Mouse (Mus musculus) ES-Bruce4 (cell line): Measurements from ENCODE around the gene Cpa2. TPM values are rescaled to one million over a fixed set of nuclear protein-coding genes. Genes with fewer than 3 reads are reported as not detected.
A peak's percentile ranks its signal among the peaks of the same experiment; 100 is the strongest.

ENCODE experiments used
- H3K27ac ChIP-seq: 2 replicates; pipeline ENCODE4 v1.5.1; 2012; ENCODE audit warnings: low read length, inconsistent platforms; ENCODE audit not compliant: insufficient read depth
- H3K27me3 ChIP-seq: 2 replicates; pipeline ENCODE4 v1.6.1; 2012; ENCODE audit warnings: mild to moderate bottlenecking, low read length, inconsistent platforms; ENCODE audit not compliant: control insufficient read depth, poor library complexity, insufficient read depth, severe bottlenecking
- H3K36me3 ChIP-seq: 2 replicates; pipeline ENCODE4 v1.6.1; 2012; ENCODE audit warnings: inconsistent platforms, mild to moderate bottlenecking, low read length, moderate library complexity; ENCODE audit not compliant: control insufficient read depth, poor library complexity, insufficient read depth, severe bottlenecking
- H3K4me1 ChIP-seq: one replicate; pipeline ENCODE4 v1.8.1; 2011; ENCODE audit warnings: low read length; ENCODE audit not compliant: control insufficient read depth, insufficient read depth
- H3K4me3 ChIP-seq: 2 replicates; pipeline ENCODE4 v1.5.1; 2011; ENCODE audit warnings: low read depth, mild to moderate bottlenecking, low read length
- H3K9ac ChIP-seq: 2 replicates; pipeline ENCODE4 v1.6.1; 2012; ENCODE audit warnings: low read depth, mild to moderate bottlenecking, inconsistent platforms; ENCODE audit not compliant: poor library complexity, severe bottlenecking
- H3K9me3 ChIP-seq: replicated peaks from 2 replicates; pipeline ENCODE4 v1.6.1; 2012; ENCODE audit warnings: mild to moderate bottlenecking, low read length, inconsistent platforms; ENCODE audit not compliant: control insufficient read depth, poor library complexity, insufficient read depth, severe bottlenecking
- CTCF ChIP-seq: IDR thresholded peaks from one replicate; pipeline ENCODE4 v1.8.1; 2011; ENCODE audit warnings: low read depth, low read length
- EP300 ChIP-seq: IDR thresholded peaks from 2 replicates; pipeline ENCODE4 v1.6.1; 2011; ENCODE audit warnings: low read depth, low read length; ENCODE audit not compliant: insufficient read depth
- POLR2A ChIP-seq: IDR thresholded peaks from one replicate; pipeline ENCODE4 v1.8.1; 2011; ENCODE audit warnings: low read length; ENCODE audit not compliant: insufficient read depth
- polyA plus RNA-seq: library from polyadenylated mRNA; stranded (reverse); fragments of >200 nt; gene quantifications from 2 replicates; pipeline ENCODE4 v1.2.4, GENCODE M21; 2011; ENCODE audit warnings: low read depth; ENCODE audit not compliant: missing spikeins, insufficient read depth, insufficient read length

The Cpa2 gene
- 1.5 TPM in 1 of 2 replicates, not detected in the other for polyA plus RNA-seq

DNA sequence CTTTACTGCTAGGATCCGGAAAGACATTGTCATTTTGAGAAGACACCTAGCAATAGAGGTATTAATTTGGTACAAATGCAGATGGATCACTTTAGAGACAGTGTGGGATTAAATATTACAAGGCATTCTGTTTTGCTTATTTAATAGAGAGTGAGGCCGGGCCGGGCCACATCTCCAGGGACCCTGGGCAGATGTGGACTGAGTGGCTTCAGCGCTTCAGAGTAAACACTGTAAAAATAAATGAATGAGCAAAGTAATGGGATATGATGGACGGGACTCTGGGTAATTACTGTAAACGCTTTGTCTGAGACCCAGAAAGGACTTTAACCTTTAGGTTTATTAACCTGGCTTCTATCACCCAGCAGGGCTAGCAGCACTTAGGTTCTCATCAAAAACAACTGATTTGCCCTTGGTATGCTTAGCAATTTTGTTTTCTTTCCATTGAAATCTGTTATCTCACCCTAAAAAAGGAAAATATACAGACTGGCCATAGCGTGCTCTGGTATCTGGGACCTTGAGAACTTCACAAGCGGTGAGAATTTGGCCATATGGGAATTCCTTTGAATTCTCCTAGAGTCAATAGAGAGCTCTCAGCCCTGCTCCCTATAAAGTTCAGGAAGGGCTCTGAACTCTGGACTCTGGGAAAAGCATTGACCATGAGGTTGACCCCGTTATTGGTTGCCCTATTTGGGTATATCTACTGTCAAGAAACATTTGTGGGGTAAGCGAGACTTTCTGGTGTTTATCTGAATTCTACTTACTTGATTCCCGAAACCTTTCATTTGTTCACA lies at the start of gene Cpa2:
Gene Cpa2 (plus strand): TSS at position 574 of the 791 bp plus-strand sequence.
- H3K9me3 ChIP-seq: no peaks in the 10 kb centered on the region
- H3K27ac ChIP-seq: no peak within 1 kb of the TSS
- H3K4me1 ChIP-seq: no peaks in the 10 kb centered on the region
- no peak within 1 kb of the TSS for H3K4me3 ChIP-seq
- H3K36me3 ChIP-seq: no peaks in the 10 kb centered on the region
- H3K27me3 ChIP-seq: no peaks in the 10 kb centered on the region
- no peak within 1 kb of the TSS for H3K9ac ChIP-seq
- TF ChIP-seq CTCF: no peak
- TF ChIP-seq EP300: no peak
- TF ChIP-seq POLR2A: no peak

DNA sequence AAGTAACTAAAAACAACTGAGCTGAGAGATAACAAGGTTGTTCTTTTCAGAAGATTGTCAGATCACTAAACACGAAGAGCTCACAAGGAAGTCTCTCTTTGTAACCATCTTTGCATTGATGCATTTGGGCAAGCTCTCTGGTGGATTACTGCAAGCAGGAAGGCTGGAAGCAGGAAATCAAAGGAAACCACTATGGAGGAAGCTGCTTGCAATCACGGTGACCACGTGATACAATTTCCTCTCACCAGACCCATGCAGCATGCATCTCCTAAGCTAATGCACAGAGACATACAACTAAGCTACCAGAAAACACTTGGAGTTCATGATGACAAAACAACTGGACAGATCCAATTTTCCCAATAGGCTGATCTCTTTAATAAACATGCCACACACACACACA lies 42.3 kb upstream of the Cpa2 start:
- Histone ChIP-seq H3K27ac (no peak overlapping the region), H3K4me3 (no peak overlapping the region), H3K9ac (no peak overlapping the region), H3K4me1 (no peaks in the 10 kb centered on the region), H3K36me3 (peaks cover 72% of the 10 kb centered on the region), H3K27me3 (no peaks in the 10 kb centered on the region), H3K9me3 (no peaks in the 10 kb centered on the region)
- TF ChIP-seq EP300: no peak
- TF ChIP-seq CTCF: no peak
- TF ChIP-seq POLR2A: no peak

DNA sequence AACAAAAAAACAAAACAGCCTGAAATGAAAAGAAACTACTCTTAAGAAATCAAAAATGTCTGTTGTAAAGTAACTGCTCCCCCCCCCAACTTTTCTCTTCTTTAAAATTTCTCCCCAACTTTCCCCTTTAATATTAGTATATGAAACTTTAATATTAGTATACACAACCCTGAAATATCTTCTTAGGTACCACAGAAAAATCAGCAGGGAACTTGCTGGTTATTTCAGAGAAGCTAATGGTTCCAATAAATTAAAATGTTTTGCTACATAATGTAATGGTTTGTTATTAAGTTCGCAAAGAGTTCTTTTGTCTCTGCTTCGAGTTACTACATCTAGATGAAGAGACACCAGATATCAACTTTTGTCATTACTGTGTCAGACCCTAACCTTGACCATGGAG lies 32.6 kb upstream of the Cpa2 start:
- peak overlapping the region; percentile 88 for H3K27ac ChIP-seq
- peak overlapping the region; percentile 93 for H3K4me3 ChIP-seq
- peak overlapping the region; percentile 86 for H3K9ac ChIP-seq
- TF ChIP-seq POLR2A: no peak
- TF ChIP-seq EP300: no peak
- no peak for TF ChIP-seq CTCF
- H3K27me3 ChIP-seq: no peaks in the 10 kb centered on the region
- no peaks in the 10 kb centered on the region for H3K9me3 ChIP-seq
- peaks cover 38% of the 10 kb centered on the region for H3K36me3 ChIP-seq
- H3K4me1 ChIP-seq: no peaks in the 10 kb centered on the region

DNA sequence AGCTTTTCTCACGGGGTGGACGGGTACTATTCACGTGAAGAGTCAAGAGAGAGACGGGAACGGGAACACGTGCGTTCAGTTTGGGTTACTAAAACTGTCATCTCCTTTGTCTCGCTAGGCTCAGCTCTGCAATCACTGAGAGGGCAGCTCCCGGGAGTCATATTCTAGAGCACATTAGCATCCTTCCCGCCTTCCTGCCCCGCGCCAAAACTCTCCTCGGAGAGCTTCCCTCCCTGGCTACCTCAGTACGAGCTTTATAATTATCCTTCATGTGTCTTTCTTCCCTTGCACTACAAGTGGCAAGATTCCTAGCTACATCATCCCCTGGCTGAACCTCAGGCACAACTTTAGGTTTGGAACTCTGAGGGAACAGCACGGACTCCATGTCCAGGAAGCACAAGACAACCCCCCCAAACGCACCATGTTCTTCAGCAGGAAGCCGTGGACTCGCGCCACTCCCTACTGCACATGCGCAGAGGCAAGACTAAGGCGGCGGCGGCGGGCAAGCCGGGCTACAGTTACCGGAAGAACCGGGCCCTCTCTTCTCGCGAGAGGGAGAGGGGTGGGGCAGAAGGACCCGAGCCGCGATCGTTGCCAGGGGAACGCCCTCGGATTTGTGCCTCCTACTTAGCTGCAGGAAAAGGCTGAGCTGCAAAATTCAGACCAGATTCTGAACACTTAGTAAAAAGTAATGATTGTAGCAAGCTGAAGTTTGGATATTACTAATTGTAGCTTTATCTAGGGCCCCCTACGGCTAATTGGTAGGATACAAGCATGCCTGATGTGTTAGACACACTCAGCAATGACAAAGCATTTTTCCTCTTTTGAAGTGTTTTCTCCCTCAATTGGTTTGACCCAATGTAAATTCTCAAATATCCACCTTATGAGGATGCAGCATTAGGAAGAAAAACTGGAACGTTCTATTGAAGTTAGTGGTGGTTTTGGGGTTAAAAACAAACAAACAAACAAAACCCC lies 31.8 kb upstream of the Cpa2 start, which contains the start of the genes Tmem209 and Ssmem1:
Gene Tmem209 (minus strand): TSS at position 519 of the 975 bp plus-strand sequence.
Gene Ssmem1 (plus strand): TSS at position 585 of the 975 bp plus-strand sequence.
- Histone ChIP-seq H3K9me3 (no peaks in the 10 kb centered on the region), H3K4me3 (peak within 1 kb of the TSS; percentile 93), H3K36me3 (peaks cover 32% of the 10 kb centered on the region), H3K27ac (peak within 1 kb of the TSS; percentile 88), H3K27me3 (no peaks in the 10 kb centered on the region), H3K4me1 (no peaks in the 10 kb centered on the region), H3K9ac (peak within 1 kb of the TSS; percentile 86)
- no peak for TF ChIP-seq EP300
- TF ChIP-seq CTCF: no peak
- TF ChIP-seq POLR2A: peak; percentile 94

DNA sequence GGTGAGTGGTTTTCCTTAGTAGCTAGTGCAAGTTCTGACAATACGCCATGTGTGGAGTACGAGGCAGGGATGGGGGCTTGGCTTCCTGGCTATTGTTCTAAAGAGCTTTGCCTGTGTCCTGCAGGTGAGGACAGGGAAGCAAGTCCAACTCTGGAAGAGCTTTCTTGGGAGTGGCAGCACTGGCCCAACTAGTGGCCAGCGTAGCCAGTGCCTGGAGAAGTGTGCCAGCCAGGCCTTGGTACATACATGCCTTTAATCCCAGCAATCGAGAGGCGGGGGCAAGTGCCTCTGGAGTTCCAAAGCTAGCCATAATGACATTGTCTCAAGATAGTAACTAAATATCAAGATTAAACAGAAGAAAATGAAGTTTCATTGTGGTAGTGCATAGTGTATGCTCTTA lies 31.1 kb upstream of the Cpa2 start:
- Histone ChIP-seq H3K9me3 (no peaks in the 10 kb centered on the region), H3K36me3 (peaks cover 26% of the 10 kb centered on the region), H3K9ac (0 out of 2 replicates have a peak overlapping the region, but pooled peaks have one; percentile 8), H3K27ac (peak overlapping the region; percentile 48), H3K27me3 (no peaks in the 10 kb centered on the region), H3K4me3 (no peak overlapping the region), H3K4me1 (no peaks in the 10 kb centered on the region)
- TF ChIP-seq POLR2A (no peak), CTCF (no peak), EP300 (no peak)
